Mouse (Mus musculus) forebrain, postnatal 0 days (tissue): ENCODE results near the gene Dpy30. TPM values are rescaled to one million over a fixed set of nuclear protein-coding genes. Genes with fewer than 3 reads are reported as not detected.

ENCODE experiments used
- ATAC-seq: fragments of 200-750 bp; cut with Nextera tagmentation; 2 replicates; pipeline ENCODE4 v1.8.0; 2017; ENCODE audit warnings: mild to moderate bottlenecking, moderate library complexity
- DNase-seq: peaks from one replicate; pipeline ENCODE4 v3.0.0-alpha.2; 2015
- H3K27ac ChIP-seq: fragments of 300-500 bp; sonication (generic); 2 replicates; pipeline ENCODE4 v1.5.1; 2014; ENCODE audit warnings: low read depth, mild to moderate bottlenecking, antibody characterized with exemption, low read length, moderate library complexity, mixed read lengths
- H3K27me3 ChIP-seq: fragments of 300-500 bp; sonication (generic); 2 replicates; pipeline ENCODE4 v1.6.1; 2014; ENCODE audit warnings: mild to moderate bottlenecking, low read length, mixed read lengths; ENCODE audit not compliant: insufficient read depth
- H3K36me3 ChIP-seq: fragments of 300-500 bp; sonication (generic); 2 replicates; pipeline ENCODE4 v1.6.1; 2014; ENCODE audit warnings: mild to moderate bottlenecking, moderate library complexity; ENCODE audit not compliant: insufficient read depth
- H3K4me1 ChIP-seq: fragments of 300-500 bp; sonication (generic); 2 replicates; pipeline ENCODE4 v1.6.1; 2014; ENCODE audit warnings: antibody characterized with exemption; ENCODE audit not compliant: insufficient read depth
- H3K4me2 ChIP-seq: fragments of 300-500 bp; sonication (generic); 2 replicates; pipeline ENCODE4 v1.6.1; 2014; ENCODE audit warnings: low read depth, mild to moderate bottlenecking, moderate library complexity
- H3K4me3 ChIP-seq: fragments of 300-500 bp; sonication (generic); 2 replicates; pipeline ENCODE4 v1.5.1; 2014; ENCODE audit warnings: low read depth, low read length, mixed read lengths
- H3K9ac ChIP-seq: fragments of 300-500 bp; sonication (generic); 2 replicates; pipeline ENCODE4 v1.6.1; 2014; ENCODE audit warnings: mild to moderate bottlenecking
- H3K9me3 ChIP-seq: fragments of 300-500 bp; sonication (generic); 2 replicates; pipeline ENCODE4 v1.6.1; 2016; ENCODE audit warnings: low read length
- CTCF ChIP-seq: sonication (generic); IDR thresholded peaks from 2 replicates; pipeline ENCODE4 v1.5.1; 2016; ENCODE audit warnings: antibody characterized with exemption, control low read depth, low read depth
- WGBS: fragments of 180-500 bp; shearing (Covaris S2); extraction: QIAGEN DNeasy Blood & Tissue Kit; methylation state at CpG from one replicate; pipeline ENCODE4 v1.1.7; 2014; 5-methylcytosine and 5-hydroxymethylcytosine counted together
- polyA plus RNA-seq: library from polyadenylated mRNA; unstranded; fragments of >200 nt; fragmentation: Nextera tagmentation; extraction: Ambion mirVana; gene quantifications from 2 replicates; pipeline ENCODE4 v1.2.1, GENCODE M21; 2015
- total RNA-seq: library from RNA; depleted of rRNA; stranded (reverse); fragments of >200 nt; gene quantifications from 2 replicates; pipeline ENCODE4 v1.2.3, GENCODE M21; 2014; rRNA removed

Dpy30 gene
- total and polyA plus RNA-seq, 2 experiments from 2014 or later = 86.1 to 225 TPM

DNA sequence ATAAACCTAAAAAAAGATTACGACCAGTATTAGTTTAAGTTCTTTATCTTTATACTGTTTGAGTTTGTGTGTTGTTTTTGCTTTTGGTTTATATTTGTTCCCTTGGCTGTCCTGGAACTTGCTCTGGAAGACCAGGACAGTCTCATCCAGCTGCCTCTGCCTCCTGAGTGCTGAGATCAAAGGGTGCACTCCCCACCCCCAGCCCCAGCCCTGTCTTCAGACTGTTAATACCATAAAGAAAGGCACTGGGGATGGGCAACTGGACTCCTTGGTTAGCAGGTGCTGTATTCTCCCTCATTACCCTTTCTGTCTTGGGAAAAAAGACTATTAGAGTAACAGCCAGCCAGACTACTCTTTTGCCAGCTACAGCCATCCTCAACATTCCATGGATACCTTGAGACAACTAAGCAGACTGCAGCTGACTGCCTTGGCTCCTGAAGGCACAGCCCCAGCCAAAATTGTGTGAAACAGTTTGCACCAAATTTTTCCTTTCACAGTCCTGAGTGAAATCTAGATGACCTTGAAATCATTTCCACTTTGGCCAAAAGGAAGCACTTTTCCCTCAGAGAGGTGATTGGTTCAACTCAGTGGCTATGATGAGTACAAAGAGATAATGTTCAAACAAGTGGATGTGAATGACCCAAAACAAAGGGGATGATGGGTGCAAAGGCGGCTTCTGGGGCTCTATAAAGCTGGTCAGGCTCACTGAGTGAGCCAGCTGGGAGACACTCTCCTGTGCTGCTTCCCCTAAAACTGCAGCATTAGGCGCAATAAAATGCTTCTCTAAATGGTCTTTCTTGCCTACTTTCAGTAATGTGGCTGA, 59.2 kb downstream of the Dpy30 start:
- 50% methylated on average over 3 of the region's 3 CpGs for WGBS
- no peak overlapping the region for H3K9ac ChIP-seq
- ATAC-seq = no peak; the same call in 1 of the 2 replicates

DNA sequence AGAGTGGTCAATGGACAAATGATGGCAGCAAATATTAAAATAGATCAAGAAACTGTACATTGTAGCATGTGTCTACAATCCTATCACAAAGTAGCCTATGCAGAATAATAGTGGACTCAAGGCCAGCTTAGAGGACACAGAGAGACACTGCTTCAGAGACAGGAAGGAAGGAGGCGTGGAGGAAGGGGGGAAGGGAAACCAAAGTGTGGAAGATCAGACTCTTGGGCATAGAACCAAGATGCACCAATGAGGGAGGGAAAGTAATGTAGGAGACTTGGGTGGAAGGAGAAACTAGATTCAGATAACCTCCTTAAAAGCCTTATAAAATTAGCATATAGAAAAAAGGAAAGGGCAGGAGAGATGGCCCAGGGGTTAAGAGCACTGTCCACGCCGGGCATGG, 61.3 kb downstream of the Dpy30 start:
- 90% methylated on average over 3 of the region's 3 CpGs for WGBS
- Histone ChIP-seq H3K4me3 (no peak overlapping the region), H3K9me3 (no peaks in the 10 kb centered on the region), H3K27me3 (no peaks in the 10 kb centered on the region), H3K4me2 (no peak overlapping the region), H3K27ac (no peak overlapping the region), H3K4me1 (peaks cover 10% of the 10 kb centered on the region), H3K9ac (no peak overlapping the region), H3K36me3 (no peaks in the 10 kb centered on the region)
- DNase-seq (no peak), ATAC-seq (no peak)
- TF ChIP-seq CTCF = no peak

More for the DNA sequence above, 59.2 kb downstream of the Dpy30 start:
- no peaks in the 10 kb centered on the region for H3K36me3 ChIP-seq
- H3K9me3 ChIP-seq = no peaks in the 10 kb centered on the region
- peak overlapping the region; percentile 62 for H3K27ac ChIP-seq
- no peak overlapping the region for H3K4me2 ChIP-seq
- H3K4me3 ChIP-seq = no peak overlapping the region
- TF ChIP-seq CTCF = no peak
- no peaks in the 10 kb centered on the region for H3K27me3 ChIP-seq
- DNase-seq = no peak
- peaks cover 10% of the 10 kb centered on the region for H3K4me1 ChIP-seq

Other genes with a start within 250 kb of the Dpy30 start
- 45.7 and 54.2 TPM in 2 replicates for gene Memo1, start 28.4 kb downstream of the Dpy30 start, total RNA-seq
- 46.3 and 52.9 TPM in 2 replicates for gene Memo1, start 28.4 kb downstream of the Dpy30 start, polyA plus RNA-seq
- 156 and 181 TPM in 2 replicates for gene Spast, start 15.0 kb upstream of the Dpy30 start, total RNA-seq
- gene Spast, start 15.0 kb upstream of the Dpy30 start, polyA plus RNA-seq = 19.7 and 23.2 TPM in 2 replicates
- 16.9 and 18.8 TPM in 2 replicates for gene Slc30a6, start 71.7 kb upstream of the Dpy30 start, total RNA-seq
- 21.5 and 24.4 TPM in 2 replicates for gene Slc30a6, start 71.7 kb upstream of the Dpy30 start, polyA plus RNA-seq
- gene Nlrc4, start 135.2 kb upstream of the Dpy30 start, total RNA-seq = 0.15 and 0.19 TPM in 2 replicates
- 0.20 and 0.23 TPM in 2 replicates for gene Nlrc4, start 135.2 kb upstream of the Dpy30 start, polyA plus RNA-seq
- gene Yipf4, start 165.5 kb upstream of the Dpy30 start, total RNA-seq = 46.0 and 52.3 TPM in 2 replicates
- gene Yipf4, start 165.5 kb upstream of the Dpy30 start, polyA plus RNA-seq = 50.7 and 51.7 TPM in 2 replicates
- gene Birc6, start 204.4 kb upstream of the Dpy30 start, total RNA-seq = 103 and 121 TPM in 2 replicates
- 60.8 and 86.0 TPM in 2 replicates for gene Birc6, start 204.4 kb upstream of the Dpy30 start, polyA plus RNA-seq